Mouse (Mus musculus) thymus, adult 2 months (tissue): ENCODE measurements around the gene Nup98. TPM values are rescaled to one million over a fixed set of nuclear protein-coding genes. Genes with fewer than 3 reads are reported as not detected.

Experiments used
- DNase-seq: peaks from one replicate; pipeline ENCODE4 v3.0.0; 2021
- H3K27ac ChIP-seq: fragments of 200-500 bp; 2 replicates; pipeline ENCODE4 v1.5.1; 2012; ENCODE audit warnings: low read length, control low read depth; ENCODE audit not compliant: control insufficient read depth, insufficient read depth
- H3K27me3 ChIP-seq: fragments of 200-500 bp; 2 replicates; pipeline ENCODE4 v1.6.1; 2012; ENCODE audit warnings: mild to moderate bottlenecking, low read length, moderate library complexity, mixed read lengths; ENCODE audit not compliant: control insufficient read depth, insufficient read depth
- H3K36me3 ChIP-seq: fragments of 200-500 bp; 2 replicates; pipeline ENCODE4 v1.6.1; 2012; ENCODE audit warnings: mild to moderate bottlenecking, low read length, moderate library complexity; ENCODE audit not compliant: control insufficient read depth, insufficient read depth
- H3K4me1 ChIP-seq: fragments of 200-500 bp; replicated peaks from 2 replicates; pipeline ENCODE4 v1.6.1; 2012; ENCODE audit warnings: low read length; ENCODE audit not compliant: control insufficient read depth, insufficient read depth
- H3K4me3 ChIP-seq: fragments of 200-500 bp; 2 replicates; pipeline ENCODE4 v1.5.1; 2012; ENCODE audit warnings: mild to moderate bottlenecking, low read length, control low read depth, moderate library complexity; ENCODE audit not compliant: control insufficient read depth, insufficient read depth
- CTCF ChIP-seq: fragments of 200-500 bp; IDR thresholded peaks from 2 replicates; pipeline ENCODE4 v1.5.1; 2012; ENCODE audit warnings: mild to moderate bottlenecking, control low read depth, low read length, moderate library complexity, borderline replicate concordance; ENCODE audit not compliant: control insufficient read depth, poor library complexity, insufficient read depth; ENCODE audit errors: extremely low read depth
- POLR2A ChIP-seq: fragments of 200-500 bp; IDR thresholded peaks from 2 replicates; pipeline ENCODE4 v1.6.1; 2012; ENCODE audit warnings: mild to moderate bottlenecking, low read length, control low read depth, moderate library complexity; ENCODE audit not compliant: control insufficient read depth, poor library complexity, insufficient read depth; ENCODE audit errors: extremely low read depth
- WGBS: fragments of 180-500 bp; shearing (Covaris S2); methylation state at CpG from one replicate; pipeline ENCODE4 v1.1.7; 2018; 5-methylcytosine and 5-hydroxymethylcytosine counted together
- polyA plus RNA-seq: library from polyadenylated mRNA; depleted of rRNA; stranded (reverse); fragments of >200 nt; gene quantifications from 2 replicates; pipeline ENCODE4 v1.2.3, GENCODE M21; 2012

The Nup98 gene
- polyA plus RNA-seq, 1 experiment, result 23.7 TPM

DNA sequence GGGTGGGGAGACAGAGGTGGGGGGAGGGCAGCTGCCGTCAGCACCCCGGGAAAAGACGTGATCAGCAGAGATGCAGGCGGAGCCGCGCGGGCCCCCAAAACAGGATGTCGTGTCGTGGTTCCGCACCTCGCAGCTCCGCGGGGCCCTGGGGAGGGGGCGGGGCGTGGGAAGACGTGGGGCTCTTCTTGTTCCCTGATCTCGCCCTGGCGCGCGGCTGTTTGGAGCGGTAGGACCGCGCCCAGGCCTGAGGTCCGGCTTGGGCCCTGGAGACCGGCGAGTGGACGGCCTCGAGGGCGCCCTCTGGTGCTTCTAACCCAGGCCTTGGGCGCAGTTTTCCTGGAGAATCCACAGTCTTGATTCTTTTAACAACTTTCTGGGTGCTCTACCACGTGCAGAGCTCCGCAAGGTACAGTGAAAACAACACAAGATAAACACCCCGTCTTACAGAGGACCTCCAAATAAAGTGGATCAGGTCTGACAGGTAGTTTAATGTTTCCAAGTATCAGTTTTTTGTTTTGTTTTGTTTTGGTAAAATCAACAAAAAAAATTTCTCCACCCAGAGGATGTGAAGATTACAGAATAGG is 40.7 kb upstream of the Nup98 start:
- peak overlapping the region; percentile 84 for H3K4me3 ChIP-seq
- H3K27ac ChIP-seq, result peak overlapping the region; percentile 97
- TF ChIP-seq POLR2A (no peak; the same call in none of the 2 replicates), CTCF (0 out of 2 replicates have a peak, but pooled peaks have one; percentile 54)
- peaks cover 29% of the 10 kb centered on the region for H3K4me1 ChIP-seq
- no peaks in the 10 kb centered on the region for H3K27me3 ChIP-seq
- WGBS, result under 1% methylated on average over 33 of the region's 33 CpGs
- H3K36me3 ChIP-seq, result no peaks in the 10 kb centered on the region
- peak; percentile 94 for DNase-seq

GRCm38 (mm10) chr7:102249896-102250630 is 40.1 kb upstream of the Nup98 start:
- under 1% methylated on average over 44 of the region's 49 CpGs for WGBS
- peak overlapping the region; percentile 84 for H3K4me3 ChIP-seq
- H3K27me3 ChIP-seq, result no peaks in the 10 kb centered on the region
- 0 out of 2 replicates have a peak, but pooled peaks have one; percentile 3 for TF ChIP-seq CTCF
- peak; percentile 68 for TF ChIP-seq POLR2A
- peaks cover 36% of the 10 kb centered on the region for H3K4me1 ChIP-seq
- H3K27ac ChIP-seq, result peak overlapping the region; percentile 97
- DNase-seq, result peak; percentile 84
- no peaks in the 10 kb centered on the region for H3K36me3 ChIP-seq

- Histone ChIP-seq H3K27me3 (no peaks in the 10 kb centered on the region), H3K27ac (peak overlapping the region; percentile 92), H3K36me3 (no peaks in the 10 kb centered on the region), H3K4me1 (peaks cover 40% of the 10 kb centered on the region), H3K4me3 (peak overlapping the region; percentile 84)
- 0% methylated on average over 23 of the region's 23 CpGs for WGBS
- DNase-seq, result peak; percentile 75
- TF ChIP-seq CTCF (no peak), POLR2A (peak; percentile 1; the same call in 1 of the 2 replicates)
Measured at GRCm38 (mm10) chr7:102249531-102249895, 39.5 kb upstream of the Nup98 start.

GRCm38 (mm10) chr7:102248691-102249404 is 38.9 kb upstream of the Nup98 start:
- TF ChIP-seq POLR2A (no peak), CTCF (no peak)
- Histone ChIP-seq H3K27me3 (no peaks in the 10 kb centered on the region), H3K4me1 (peaks cover 46% of the 10 kb centered on the region), H3K36me3 (no peaks in the 10 kb centered on the region), H3K27ac (peak overlapping the region; percentile 92), H3K4me3 (peak overlapping the region; percentile 84)
- DNase-seq, result peak; percentile 48
- WGBS, result under 1% methylated on average over 16 of the region's 16 CpGs

DNA sequence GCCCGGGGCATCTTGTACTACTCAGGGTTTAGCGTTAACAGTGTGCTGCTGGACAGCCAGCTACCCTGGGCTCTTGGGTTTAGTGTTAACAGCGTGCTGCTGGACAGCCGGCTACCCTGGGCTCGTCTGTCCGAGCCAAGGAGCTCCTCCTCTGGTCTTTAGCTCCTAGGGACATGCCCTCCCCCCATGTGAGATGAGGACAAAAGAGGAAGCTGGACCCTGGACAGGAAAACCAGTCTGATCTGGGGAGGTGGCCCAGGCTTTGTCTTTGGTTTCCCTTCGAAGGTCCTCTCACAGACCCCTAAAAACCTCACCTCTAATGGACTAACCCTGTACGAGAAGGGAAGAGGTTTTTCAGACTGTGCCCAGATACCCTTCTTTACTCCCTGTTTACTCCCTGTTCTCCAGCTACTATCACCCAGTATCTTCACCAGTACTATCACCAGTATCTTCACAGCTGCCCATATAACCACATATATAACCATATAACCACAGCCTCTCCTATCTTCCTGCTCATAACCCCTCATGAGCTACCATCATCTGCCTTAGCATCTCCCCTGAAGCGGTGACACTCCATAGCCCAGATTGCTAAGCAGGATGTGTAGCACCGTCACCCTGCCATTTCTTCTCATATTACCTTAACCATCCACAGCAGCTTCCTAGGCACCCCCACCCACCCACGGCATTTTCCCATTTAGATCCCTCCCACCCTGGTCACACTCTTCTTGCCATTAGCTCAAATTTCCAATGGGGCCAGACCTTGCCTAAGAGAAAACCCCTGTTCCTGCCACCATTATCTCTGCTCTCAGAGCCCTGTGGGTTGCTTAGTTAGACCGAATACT is 37.2 kb upstream of the Nup98 start:
- no peaks in the 10 kb centered on the region for H3K27me3 ChIP-seq
- 28% methylated on average over 12 of the region's 12 CpGs for WGBS
- no peak overlapping the region for H3K27ac ChIP-seq
- H3K4me3 ChIP-seq, result peak overlapping the region; percentile 6; the same call in 1 of the 2 replicates
- H3K36me3 ChIP-seq, result peaks cover 8% of the 10 kb centered on the region; the same call in 1 of the 2 replicates
- DNase-seq, result no peak
- no peak for TF ChIP-seq CTCF
- no peak for TF ChIP-seq POLR2A
- peaks cover 49% of the 10 kb centered on the region for H3K4me1 ChIP-seq
